Mouse (Mus musculus) urinary bladder, postnatal 14 days (tissue): ENCODE results near the gene Nxpe2.
A peak's percentile ranks its signal among the peaks of the same experiment; 100 is the strongest.

Experiments
- DNase-seq: peaks from one replicate; pipeline ENCODE4 v3.0.0; 2021; ENCODE audit warnings: low spot score

Nxpe2 gene

GRCm38 (mm10) chr9:48298983-48299382 is 54.3 kb downstream of the Nxpe2 start:
- no peak for DNase-seq

- no peak for DNase-seq
Observed at GRCm38 (mm10) chr9:48294754-48295153, 58.5 kb downstream of the Nxpe2 start.

GRCm38 (mm10) chr9:48290281-48290680 is 63.0 kb downstream of the Nxpe2 start:
- peak; percentile 57 for DNase-seq

GRCm38 (mm10) chr9:48284221-48284620 is 69.0 kb downstream of the Nxpe2 start:
- DNase-seq = no peak

GRCm38 (mm10) chr9:48276831-48277230 is 76.4 kb downstream of the Nxpe2 start:
- no peak for DNase-seq
